ENCODE assay signal across 8 mouse cellular contexts in the genomic region with DNA sequence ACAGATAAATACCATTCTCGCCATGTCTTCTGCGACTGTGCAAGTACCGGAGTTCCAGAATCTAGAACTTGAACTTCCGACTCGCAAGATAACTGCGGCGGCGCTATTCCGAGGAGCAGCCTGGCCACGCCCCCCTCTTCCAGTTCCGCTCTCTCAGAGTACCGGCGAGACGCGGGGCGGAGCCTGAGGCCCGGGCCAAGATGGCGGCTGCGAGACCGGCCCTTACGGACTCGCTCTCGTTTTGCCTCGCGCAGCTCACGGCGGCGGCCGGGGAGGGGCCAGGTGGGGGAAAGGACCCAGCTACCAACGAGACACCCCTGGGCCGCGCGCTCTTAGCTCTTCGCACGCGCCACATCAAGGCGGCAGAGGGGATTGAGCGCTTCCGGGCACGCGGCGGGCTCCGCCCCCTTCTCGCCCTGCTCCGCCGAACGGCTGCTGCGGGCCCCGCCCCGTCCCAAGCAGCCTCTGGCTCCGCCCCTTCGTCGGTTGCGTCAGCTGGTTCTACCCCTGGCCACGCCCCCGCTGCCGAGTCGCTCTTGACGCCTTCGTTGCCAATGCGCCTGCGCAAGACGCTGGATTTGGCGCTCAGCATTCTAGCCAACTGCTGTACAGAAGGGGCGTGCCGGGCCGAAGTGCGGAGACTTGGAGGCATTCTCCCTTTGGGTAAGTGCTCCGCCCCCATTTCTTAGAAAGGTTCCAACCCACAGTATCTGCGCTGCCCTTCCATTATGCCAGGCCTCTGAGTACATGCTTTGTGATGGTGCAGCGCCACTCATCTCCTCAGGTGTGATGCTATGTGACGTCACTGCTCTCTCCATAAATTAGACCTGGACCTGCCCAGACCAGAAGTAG. TPM values are rescaled to one million over a fixed set of nuclear protein-coding genes. Genes with fewer than 3 reads are reported as not detected.
DNase-seq lines count a peak whose midpoint lies in the region; ATAC-seq lines count a peak whose summit lies in the region.

A gene (minus strand): TSS at position 105 of the 852 bp plus-strand sequence.

- peaks cover 15% of the 10 kb centered on the region; the same call in 1 of the 2 replicates for H3K4me1 ChIP-seq in intestine, embryonic 14.5 days (replicated peaks; ENCODE audit: control insufficient read depth, insufficient read depth, low read length)

- H3K4me3 ChIP-seq in intestine, embryonic 14.5 days (ENCODE audit: low read depth, low read length), result peak within 1 kb of the TSS; percentile 67

- peak; percentile 92 for ATAC-seq in intestine, embryonic 14.5 days (replicated peaks; ENCODE audit: low FRiP score, low TSS enrichment, low read depth)

- under 1% methylated on average over 70 of the region's 72 CpGs for WGBS in intestine, embryonic 14.5 days

- no peaks in the 10 kb centered on the region for H3K27me3 ChIP-seq in intestine, embryonic 14.5 days (replicated peaks; ENCODE audit: control insufficient read depth, insufficient read depth, low read length)

- DNase-seq in adrenal gland, adult 18-20 months (ENCODE audit: low spot score in 2 of 2), result peak; percentile 99 to 100
- DNase-seq in embryo, embryonic 11 days, result peak; percentile 100
- peak; percentile 99 for DNase-seq in gastrocnemius, postnatal 25 days
- peak; percentile 99 for DNase-seq in intestine, embryonic 14.5 days (ENCODE audit: low spot score)
- peak; percentile 99 for DNase-seq in left cerebral cortex, postnatal 14 days (ENCODE audit: low spot score in 2 of 2)
- peak; percentile 100 for DNase-seq in mesoderm, embryonic 11.5 days (ENCODE audit: low read depth, low spot score)
- DNase-seq in right cerebral cortex, postnatal 36 days (ENCODE audit: low spot score in 2 of 2), result peak; percentile 98
- DNase-seq in yolk sac, embryonic 10.5 days (ENCODE audit: low spot score), result peak; percentile 99

- intact Hi-C loops in left cerebral cortex, postnatal 14 days (cut with DNase I), result loop anchor here (2.0 to 5.0 kb wide), 2 partner anchors 107 to 464 kb away; no protein-coding TSS in a partner anchor

- H3K36me3 ChIP-seq in intestine, embryonic 14.5 days (ENCODE audit: control insufficient read depth, insufficient read depth, low read length), result peaks cover 38% of the 10 kb centered on the region

- peak within 1 kb of the TSS; percentile 83 for H3K4me2 ChIP-seq in intestine, embryonic 14.5 days (ENCODE audit: low read length)

- no peaks in the 10 kb centered on the region for H3K9me3 ChIP-seq in intestine, embryonic 14.5 days (ENCODE audit: control insufficient read depth, low read length)

- H3K27ac ChIP-seq in intestine, embryonic 14.5 days (ENCODE audit: low read depth), result peak within 1 kb of the TSS; percentile 98

- peak within 1 kb of the TSS; percentile 74 for H3K9ac ChIP-seq in intestine, embryonic 14.5 days (ENCODE audit: low read length)

RNA-seq across cellular contexts. Expression of the gene that starts here (rescaled TPM):
- 1 to 10 TPM; 5.2 to 6.0 TPM for total RNA-seq in adrenal gland, adult 18-20 months (2021)
- total RNA-seq in gastrocnemius, postnatal 25 days (2021), result 1 to 10 TPM; 1.7 to 2.0 TPM
- polyA plus RNA-seq in intestine, embryonic 14.5 days (2014; fragmentation: Nextera tagmentation; extraction: Ambion mirVana), result 6.5 and 7.6 TPM in 2 replicates
- 1 to 10 TPM; 3.6 to 4.0 TPM for total RNA-seq in left cerebral cortex, postnatal 14 days (2021)

Comparison
In these comparisons a context has a peak if more than half of its experiments do, and no peak if none do; other contexts are left out.
1. Peak in every context shown above with its lines: DNase-seq, ATAC-seq, H3K4me3 ChIP-seq and H3K27ac ChIP-seq.